Mouse (Mus musculus): ENCODE data around the gene Gm9513.

Gm9513 gene

GRCm38 (mm10) chr9:36475338-36475737 is at the start of gene Gm9513:
TSS of gene Gm9513 (plus strand) at chr9:36475638.
- DNase-seq (ENCODE audit: low spot score) = no peak

- no peak for DNase-seq (ENCODE audit: low spot score)
These were observed 43.9 kb upstream of the Gm9513 start, which contains the start of gene Gm7257 for GRCm38 (mm10) chr9:36431584-36431983. TSS of gene Gm7257 (plus strand) at chr9:36431884.

GRCm38 (mm10) chr9:36435051-36435764 is 40.2 kb upstream of the Gm9513 start:
- DNase-seq (ENCODE audit: low spot score) = no peak

GRCm38 (mm10) chr9:36494501-36495220 is 19.2 kb downstream of the Gm9513 start:
- DNase-seq (ENCODE audit: low spot score) = no peak

GRCm38 (mm10) chr9:36495824-36496223 is 20.4 kb downstream of the Gm9513 start:
- no peak for DNase-seq (ENCODE audit: low spot score)

GRCm38 (mm10) chr9:36504211-36504610 is 28.8 kb downstream of the Gm9513 start:
- no peak for DNase-seq (ENCODE audit: low spot score)

Measured in ovary, postnatal 36 days (tissue).